In genomic region chr2:90579728-90580235, GRCm38 (mm10) we compare ENCODE assay signal across 8 mouse cellular contexts. TPM values are rescaled to one million over a fixed set of nuclear protein-coding genes. Genes with fewer than 3 reads are reported as not detected.
DNase-seq lines count a peak whose midpoint lies in the region; ATAC-seq lines count a peak whose summit lies in the region.

No protein-coding gene starts in this region.

- H3K4me2 ChIP-seq in intestine, embryonic 16.5 days (ENCODE audit: low read depth, low read length) = peak overlapping the region; percentile 95
- peak overlapping the region; percentile 100 for H3K4me2 ChIP-seq in liver, embryonic 15.5 days

- peak overlapping the region; percentile 88 for H3K27ac ChIP-seq in intestine, embryonic 16.5 days (ENCODE audit: low read length)
- H3K27ac ChIP-seq in liver, embryonic 15.5 days (replicated peaks) = peak overlapping the region; percentile 83

- H3K36me3 ChIP-seq in intestine, embryonic 16.5 days (ENCODE audit: control insufficient read depth, insufficient read depth, low read length) = no peaks in the 10 kb centered on the region
- no peaks in the 10 kb centered on the region for H3K36me3 ChIP-seq in liver, embryonic 15.5 days (replicated peaks)

- peak overlapping the region; percentile 92 for H3K9ac ChIP-seq in intestine, embryonic 16.5 days (ENCODE audit: low read depth, low read length)
- H3K9ac ChIP-seq in liver, embryonic 15.5 days = peak overlapping the region; percentile 86

- H3K9me3 ChIP-seq in intestine, embryonic 16.5 days (ENCODE audit: control insufficient read depth, low read length) = no peaks in the 10 kb centered on the region
- no peaks in the 10 kb centered on the region for H3K9me3 ChIP-seq in liver, embryonic 15.5 days (replicated peaks)

- H3K4me3 ChIP-seq in intestine, embryonic 16.5 days (ENCODE audit: low read length) = peak overlapping the region; percentile 90
- H3K4me3 ChIP-seq in liver, embryonic 15.5 days (replicated peaks) = peak overlapping the region; percentile 87

- peaks cover 23% of the 10 kb centered on the region for H3K4me1 ChIP-seq in intestine, embryonic 16.5 days (ENCODE audit: control insufficient read depth, insufficient read depth, low read length)
- peaks cover 78% of the 10 kb centered on the region for H3K4me1 ChIP-seq in liver, embryonic 15.5 days (replicated peaks)

- H3K27me3 ChIP-seq in intestine, embryonic 16.5 days (replicated peaks; ENCODE audit: control insufficient read depth, insufficient read depth, low read length) = no peaks in the 10 kb centered on the region
- peaks cover 9% of the 10 kb centered on the region; the same call in 1 of the 2 replicates for H3K27me3 ChIP-seq in liver, embryonic 15.5 days

- 0% methylated on average over 43 of the region's 44 CpGs for WGBS in intestine, embryonic 16.5 days
- under 1% methylated on average over 42 of the region's 44 CpGs for WGBS in liver, embryonic 15.5 days (ENCODE audit: insufficient replicate concordance)

- peak; percentile 49 for ATAC-seq in intestine, embryonic 16.5 days
- ATAC-seq in liver, embryonic 15.5 days (ENCODE audit: insufficient read depth) = peak; percentile 60

- peak; percentile 63 for DNase-seq in 416B (ENCODE audit: low read depth)
- peak; percentile 85 for DNase-seq in Muller cell, postnatal 12 days (ENCODE audit: inconsistent ontology term)
- peak; percentile 73 to 77 for DNase-seq in cerebellum, postnatal 36 days
- DNase-seq in gastrocnemius, postnatal 25 days = peak; percentile 39
- peak; percentile 84 for DNase-seq in neural tube, embryonic 10.5 days (ENCODE audit: extremely low spot score, low spot score)
- DNase-seq in thymus, postnatal 36 days = peak; percentile 41 to 48

RNA-seq across cellular contexts. Expression of gene Ptprj, which starts 0.7 kb away (rescaled TPM):
- total RNA-seq in gastrocnemius, postnatal 25 days (2021) = 1 to 10 TPM; 3.7 to 4.1 TPM
- polyA plus RNA-seq in intestine, embryonic 16.5 days (2015; fragmentation: Nextera tagmentation; extraction: Ambion mirVana) = 3.5 TPM in 2 replicates
- 2.0 and 2.7 TPM in 2 replicates for polyA plus RNA-seq in liver, embryonic 15.5 days (2015; fragmentation: Nextera tagmentation; extraction: Ambion mirVana)

Comparison
In these comparisons a context has a peak if more than half of its experiments do, and no peak if none do; other contexts are left out.
1. Peak in every context shown above with its lines: DNase-seq, ATAC-seq, H3K4me3 ChIP-seq and H3K27ac ChIP-seq.